Mouse (Mus musculus) T-helper 17 cell (primary cell): ENCODE results near the gene Endog.

Source experiments
- in situ Hi-C, 2 experiments: fragments of 300-600 bp; cut with MboI, MseI; formaldehyde crosslinking; loops; 1 replicate in 1 of 2; 2 replicates in 1 of 2; pipeline ENCODE4 v1.15.1; 2025; ENCODE audit warnings: high pct_unique_total_duplicates in 2 of 2

Endog gene

DNA sequence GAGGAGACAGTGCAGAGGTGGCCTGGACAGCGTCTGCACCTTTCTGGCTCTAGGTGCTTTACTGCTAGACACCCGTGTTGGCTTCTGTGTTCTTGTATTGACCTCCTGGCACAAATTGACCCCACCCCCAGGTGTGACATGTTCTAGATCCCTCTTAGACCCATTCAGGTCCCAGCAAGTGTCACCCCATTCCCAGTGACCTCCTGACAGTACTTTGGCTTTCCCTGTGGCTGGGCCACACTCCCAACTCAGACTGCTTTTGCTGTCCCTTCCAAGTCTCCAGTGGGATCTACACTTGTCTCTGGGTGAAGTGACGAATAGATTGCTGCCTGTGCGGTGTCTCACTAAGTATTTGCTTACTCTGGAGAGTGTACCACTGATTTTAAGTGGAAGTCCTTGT lies 36.1 kb downstream of the Endog start:
- in situ Hi-C loops: no loop called here

GRCm38 (mm10) chr2:30207886-30208285 lies 36.6 kb downstream of the Endog start:
- in situ Hi-C loops: no loop called here

DNA sequence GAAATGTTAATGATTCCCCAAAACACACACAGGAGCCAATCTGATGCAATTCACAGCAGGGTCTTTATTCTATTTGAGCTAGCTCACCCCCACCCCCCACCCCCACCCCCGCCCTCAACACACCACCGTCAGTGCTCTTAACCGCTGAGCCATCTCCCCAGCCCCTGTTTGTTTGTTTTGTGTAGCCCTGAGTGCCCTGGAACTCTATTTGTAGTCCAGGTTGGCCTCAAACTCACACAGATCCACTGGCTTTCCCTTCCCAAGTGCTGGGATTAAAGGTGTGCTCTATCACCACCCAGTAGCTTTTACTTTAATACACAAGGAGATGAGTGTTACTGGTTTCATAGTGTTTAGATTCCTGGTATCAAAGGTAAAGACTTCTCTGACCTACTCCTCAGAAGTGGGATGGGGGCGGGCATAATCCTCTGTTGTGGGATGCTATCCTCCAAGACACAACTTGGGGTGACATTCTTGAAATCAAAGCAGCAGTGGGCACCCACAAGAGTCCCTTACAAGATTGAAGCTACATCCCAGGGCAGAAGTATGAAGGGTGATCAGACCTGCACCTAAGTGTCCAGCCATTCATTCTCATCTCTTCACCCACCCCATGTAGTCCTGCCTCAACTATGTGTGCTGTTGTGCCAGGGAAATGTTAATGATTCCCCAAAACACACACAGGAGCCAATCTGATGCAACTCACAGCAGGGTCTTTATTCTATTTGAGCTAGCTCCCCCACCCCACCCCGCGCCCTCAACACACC lies 40.3 kb downstream of the Endog start:
- in situ Hi-C loops: no loop called here

GRCm38 (mm10) chr2:30212169-30212545 lies 40.9 kb downstream of the Endog start:
- in situ Hi-C loops: no loop called here

DNA sequence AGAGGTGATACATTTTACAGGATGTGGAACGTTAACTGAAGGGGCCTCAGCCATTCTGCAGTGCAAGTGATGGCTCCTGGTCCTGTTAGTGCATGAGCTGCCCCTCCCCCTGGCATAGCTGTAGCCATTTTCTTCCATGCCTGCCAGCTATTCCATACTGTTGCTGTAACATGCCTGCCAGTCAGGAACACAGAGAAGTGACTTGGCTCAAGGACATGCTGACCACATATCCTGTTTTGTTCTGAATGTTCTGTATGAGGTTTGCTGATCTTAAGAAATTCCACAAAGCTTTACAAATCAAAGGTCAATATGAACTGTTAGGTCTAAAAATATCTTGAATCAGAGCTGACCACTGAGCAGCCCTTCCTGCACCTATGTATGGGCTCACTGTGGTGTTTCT lies 41.7 kb downstream of the Endog start:
- in situ Hi-C loops: no loop called here

DNA sequence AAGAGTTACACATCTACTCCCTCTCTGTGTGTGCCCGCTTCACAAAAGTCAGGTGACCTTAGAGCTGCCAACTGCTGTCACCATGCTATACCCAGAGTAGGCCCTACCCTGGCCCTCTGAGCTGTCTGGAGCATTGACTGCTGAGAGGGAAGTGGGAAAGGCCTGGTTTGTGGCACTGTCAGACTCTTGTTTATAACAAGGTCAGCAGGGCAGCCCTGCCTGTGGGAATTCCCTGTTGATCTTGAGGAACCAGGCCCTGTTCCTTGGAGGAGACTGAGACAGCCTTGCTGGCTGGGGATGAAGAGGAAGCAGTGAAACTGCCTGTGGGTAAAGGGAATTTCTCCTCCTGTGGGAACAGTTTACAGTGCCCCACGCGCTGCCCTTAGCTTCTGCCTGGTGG lies 43.5 kb downstream of the Endog start:
- in situ Hi-C loops: no loop called here

DNA sequence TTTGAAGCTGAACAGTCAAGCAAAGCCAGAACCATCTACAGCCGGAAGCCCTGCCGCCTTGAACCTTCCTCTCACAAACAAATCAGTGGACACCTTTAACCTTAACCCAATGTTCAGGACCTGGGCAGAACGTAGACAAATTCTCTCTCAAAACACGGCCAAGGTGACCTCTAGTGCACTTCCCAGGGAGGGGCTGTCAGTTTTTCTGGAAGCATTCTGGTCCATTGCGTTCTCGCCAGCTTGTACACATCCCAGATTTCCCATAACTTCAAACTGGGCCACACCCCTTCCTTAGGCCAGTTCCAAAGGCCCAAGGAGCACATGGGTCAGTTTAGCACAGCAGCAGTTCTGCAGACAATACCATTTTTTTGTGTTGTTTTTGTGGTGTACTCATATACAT lies 44.2 kb downstream of the Endog start:
- in situ Hi-C loops: no loop called here

DNA sequence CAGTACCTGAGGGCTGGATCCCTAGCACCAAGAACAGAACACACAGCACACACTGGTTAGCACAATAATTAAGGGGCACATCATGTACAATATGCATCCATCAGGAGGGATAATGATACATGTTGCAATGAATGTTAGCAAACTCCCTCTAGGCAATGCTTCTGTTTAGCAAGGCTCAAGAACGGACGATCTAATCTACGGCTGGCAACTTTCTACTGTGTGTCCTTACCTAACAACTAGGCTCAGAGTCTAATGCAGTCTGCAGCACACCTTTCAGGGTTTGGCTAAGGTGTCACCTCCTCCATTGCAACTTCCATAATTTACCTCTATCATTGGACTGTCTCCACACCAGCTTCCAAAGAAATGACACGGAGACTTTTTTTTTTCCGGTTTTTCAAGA lies 45.0 kb downstream of the Endog start:
- in situ Hi-C loops: no loop called here
